Mouse (Mus musculus) small intestine, adult 2 months (tissue): ENCODE data around the gene Podxl2.

ENCODE experiments used
- CTCF ChIP-seq: fragments of 200-500 bp; IDR thresholded peaks from 2 replicates; pipeline ENCODE4 v1.5.1; 2012; ENCODE audit warnings: low read depth, mild to moderate bottlenecking, control low read depth, inconsistent platforms, low read length, moderate library complexity, mixed read lengths; ENCODE audit not compliant: insufficient replicate concordance, insufficient read length; ENCODE audit errors: extremely low read depth
- POLR2A ChIP-seq: fragments of 200-500 bp; IDR thresholded peaks from 2 replicates; pipeline ENCODE4 v1.6.1; 2012; ENCODE audit warnings: low read depth, mild to moderate bottlenecking, control low read depth, inconsistent platforms, low read length, moderate library complexity

GRCm38 (mm10) chr6:88843781-88844725 lies 30.8 kb downstream of the Podxl2 start:
- TF ChIP-seq POLR2A = no peak
- no peak for TF ChIP-seq CTCF
